Mouse (Mus musculus): Measurements from ENCODE around the gene Ap2a2. TPM values are rescaled to one million over a fixed set of nuclear protein-coding genes. Genes with fewer than 3 reads are reported as not detected.

The Ap2a2 gene
- total and polyA plus RNA-seq, 2 experiments from 2014 or later, result 30.6 to 63.3 TPM

DNA sequence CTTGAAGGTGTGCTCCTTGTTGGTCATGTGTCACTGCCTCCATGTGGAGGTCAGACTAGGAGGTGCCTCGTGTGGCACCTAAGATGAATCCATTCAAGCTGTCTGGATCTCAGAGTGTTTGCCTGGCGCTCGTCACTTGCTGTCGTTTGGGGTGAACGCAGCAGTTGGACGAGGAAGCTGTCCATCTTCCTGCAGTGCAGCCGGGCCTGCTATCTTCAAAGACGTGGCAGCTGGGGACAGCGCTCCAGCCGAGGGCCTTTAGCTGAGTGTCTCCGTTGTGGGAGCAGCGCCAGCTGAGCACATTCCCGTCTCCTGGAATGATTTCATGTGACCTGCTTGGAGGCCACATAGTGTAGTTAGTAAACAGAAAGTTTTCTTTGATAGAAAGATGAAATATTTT, 50.8 kb downstream of the Ap2a2 start:
- Histone ChIP-seq H3K27ac (ENCODE audit: low read depth) (peak overlapping the region; percentile 71), H3K4me2 (ENCODE audit: low read depth, low read length) (no peak overlapping the region), H3K4me3 (ENCODE audit: low read depth, low read length) (no peak overlapping the region), H3K36me3 (replicated peaks; ENCODE audit: control insufficient read depth, insufficient read depth, low read length) (peaks cover 74% of the 10 kb centered on the region), H3K27me3 (ENCODE audit: control insufficient read depth, insufficient read depth, low read length) (no peaks in the 10 kb centered on the region), H3K9me3 (replicated peaks; ENCODE audit: control insufficient read depth, low read length) (no peaks in the 10 kb centered on the region), H3K4me1 (ENCODE audit: control insufficient read depth, insufficient read depth) (peaks cover 16% of the 10 kb centered on the region), H3K9ac (replicated peaks; ENCODE audit: low read depth, low read length) (peak overlapping the region; percentile 17; the same call in 1 of the 2 replicates)
- WGBS, result 12% methylated on average over 13 of the region's 13 CpGs
- ATAC-seq (ENCODE audit: insufficient read depth, low read depth) (peak; percentile 77), DNase-seq (ENCODE audit: low spot score) (peak; percentile 75)
- TF ChIP-seq CTCF (IDR thresholded peaks at IDR 0.05; ENCODE audit: low read depth) (no peak), EP300 (IDR thresholded peaks at IDR 0.05; ENCODE audit: low read depth) (no peak)

DNA sequence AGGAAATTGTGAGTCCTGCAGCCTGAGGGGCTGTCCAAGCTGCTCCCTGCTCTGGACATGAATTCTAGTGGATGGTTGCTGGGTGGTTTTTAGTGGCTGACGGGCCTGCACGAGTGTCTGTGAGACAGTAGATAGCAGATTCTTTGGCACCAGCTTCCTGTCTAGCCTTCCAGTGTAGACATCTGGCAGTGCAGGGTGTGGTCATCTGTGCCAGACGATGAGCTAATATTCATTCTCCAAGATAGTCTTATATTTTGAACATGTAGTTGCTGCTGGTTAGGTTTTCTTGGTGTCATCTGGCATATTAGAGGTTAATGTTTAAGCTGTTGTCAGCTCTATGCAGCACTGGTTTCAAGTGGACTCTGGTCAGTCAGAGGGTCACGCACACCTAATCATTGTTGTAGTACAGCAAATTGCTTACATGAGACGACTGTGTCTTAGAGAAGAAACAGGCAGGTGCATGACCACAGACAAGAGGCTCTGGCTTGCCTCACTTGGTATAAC, 52.4 kb downstream of the Ap2a2 start:
- TF ChIP-seq EP300 (IDR thresholded peaks at IDR 0.05; ENCODE audit: low read depth), result no peak
- TF ChIP-seq CTCF (IDR thresholded peaks at IDR 0.05; ENCODE audit: low read depth), result no peak
- no peak for DNase-seq (ENCODE audit: low spot score)
- H3K27me3 ChIP-seq (ENCODE audit: control insufficient read depth, insufficient read depth, low read length), result no peaks in the 10 kb centered on the region
- H3K4me2 ChIP-seq (ENCODE audit: low read depth, low read length), result no peak overlapping the region
- H3K4me3 ChIP-seq (ENCODE audit: low read depth, low read length), result no peak overlapping the region
- 47% methylated on average over 5 of the region's 5 CpGs for WGBS
- H3K27ac ChIP-seq (ENCODE audit: low read depth), result no peak overlapping the region
- H3K36me3 ChIP-seq (replicated peaks; ENCODE audit: control insufficient read depth, insufficient read depth, low read length), result peaks cover 68% of the 10 kb centered on the region
- no peak overlapping the region for H3K9ac ChIP-seq (replicated peaks; ENCODE audit: low read depth, low read length)
- ATAC-seq (ENCODE audit: insufficient read depth, low read depth), result no peak
- H3K4me1 ChIP-seq (ENCODE audit: control insufficient read depth, insufficient read depth), result peaks cover 16% of the 10 kb centered on the region
- no peaks in the 10 kb centered on the region for H3K9me3 ChIP-seq (replicated peaks; ENCODE audit: control insufficient read depth, low read length)

- H3K9ac ChIP-seq (replicated peaks; ENCODE audit: low read depth, low read length), result no peak overlapping the region
- no peak for ATAC-seq (ENCODE audit: insufficient read depth, low read depth)
Observed at GRCm38 (mm10) chr7:141624214-141624613, 62.2 kb downstream of the Ap2a2 start.

DNA sequence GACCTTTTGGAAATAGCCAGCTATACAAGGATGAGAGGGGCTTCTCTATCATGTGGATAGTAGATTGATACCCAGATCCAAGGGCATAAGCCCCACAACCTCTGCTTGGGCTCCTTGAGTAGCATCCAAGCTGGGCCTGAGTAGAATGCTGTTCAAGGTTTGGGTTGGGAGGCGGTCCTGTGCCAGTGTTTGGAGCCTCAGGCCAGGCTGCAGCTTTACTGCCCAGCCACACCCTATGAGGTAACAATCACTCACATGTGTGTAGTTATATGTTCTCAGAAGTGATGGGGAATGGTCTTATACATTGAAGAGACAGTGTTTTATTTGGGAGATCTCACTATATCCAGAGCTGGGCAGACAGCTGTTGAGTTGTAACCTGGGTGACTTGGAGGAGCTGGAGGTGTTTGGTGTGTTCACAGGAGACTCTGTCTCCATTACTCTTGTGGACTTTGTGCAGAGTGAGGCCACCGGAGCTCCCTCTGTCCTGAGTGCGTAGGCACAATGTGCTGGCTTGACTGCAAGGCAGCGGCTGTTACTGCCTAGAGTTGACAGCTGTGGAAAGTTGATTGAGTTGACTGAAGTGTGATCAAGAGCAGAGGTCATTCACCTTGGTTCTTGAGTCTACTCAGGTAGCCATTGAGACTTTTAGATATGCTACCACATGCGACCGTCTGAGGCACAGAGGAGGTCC, 63.3 kb downstream of the Ap2a2 start:
- no peak overlapping the region for H3K9ac ChIP-seq (replicated peaks; ENCODE audit: low read depth, low read length)
- H3K36me3 ChIP-seq (replicated peaks; ENCODE audit: control insufficient read depth, insufficient read depth, low read length), result peaks cover 72% of the 10 kb centered on the region
- H3K27ac ChIP-seq (ENCODE audit: low read depth), result no peak overlapping the region
- DNase-seq (ENCODE audit: low spot score) (no peak), ATAC-seq (ENCODE audit: insufficient read depth, low read depth) (no peak)
- no peaks in the 10 kb centered on the region for H3K9me3 ChIP-seq (replicated peaks; ENCODE audit: control insufficient read depth, low read length)
- H3K4me2 ChIP-seq (ENCODE audit: low read depth, low read length), result no peak overlapping the region
- TF ChIP-seq CTCF (IDR thresholded peaks at IDR 0.05; ENCODE audit: low read depth) (no peak), EP300 (IDR thresholded peaks at IDR 0.05; ENCODE audit: low read depth) (no peak)
- H3K4me3 ChIP-seq (ENCODE audit: low read depth, low read length), result no peak overlapping the region
- WGBS, result 90% methylated on average over 6 of the region's 6 CpGs
- H3K4me1 ChIP-seq (ENCODE audit: control insufficient read depth, insufficient read depth), result peaks cover 9% of the 10 kb centered on the region
- H3K27me3 ChIP-seq (ENCODE audit: control insufficient read depth, insufficient read depth, low read length), result no peaks in the 10 kb centered on the region

More at GRCm38 (mm10) chr7:141624214-141624613, 62.2 kb downstream of the Ap2a2 start:
- H3K4me1 ChIP-seq (ENCODE audit: control insufficient read depth, insufficient read depth), result peaks cover 14% of the 10 kb centered on the region
- WGBS, result 64% methylated on average over 2 of the region's 2 CpGs
- no peaks in the 10 kb centered on the region for H3K9me3 ChIP-seq (replicated peaks; ENCODE audit: control insufficient read depth, low read length)
- no peak overlapping the region for H3K27ac ChIP-seq (ENCODE audit: low read depth)
- H3K4me2 ChIP-seq (ENCODE audit: low read depth, low read length), result no peak overlapping the region
- H3K27me3 ChIP-seq (ENCODE audit: control insufficient read depth, insufficient read depth, low read length), result no peaks in the 10 kb centered on the region
- no peak overlapping the region for H3K4me3 ChIP-seq (ENCODE audit: low read depth, low read length)
- no peak for DNase-seq (ENCODE audit: low spot score)
- TF ChIP-seq EP300 (IDR thresholded peaks at IDR 0.05; ENCODE audit: low read depth) (no peak), CTCF (IDR thresholded peaks at IDR 0.05; ENCODE audit: low read depth) (peak; percentile 17; the same call in 1 of the 2 replicates)
- H3K36me3 ChIP-seq (replicated peaks; ENCODE audit: control insufficient read depth, insufficient read depth, low read length), result peaks cover 68% of the 10 kb centered on the region

DNA sequence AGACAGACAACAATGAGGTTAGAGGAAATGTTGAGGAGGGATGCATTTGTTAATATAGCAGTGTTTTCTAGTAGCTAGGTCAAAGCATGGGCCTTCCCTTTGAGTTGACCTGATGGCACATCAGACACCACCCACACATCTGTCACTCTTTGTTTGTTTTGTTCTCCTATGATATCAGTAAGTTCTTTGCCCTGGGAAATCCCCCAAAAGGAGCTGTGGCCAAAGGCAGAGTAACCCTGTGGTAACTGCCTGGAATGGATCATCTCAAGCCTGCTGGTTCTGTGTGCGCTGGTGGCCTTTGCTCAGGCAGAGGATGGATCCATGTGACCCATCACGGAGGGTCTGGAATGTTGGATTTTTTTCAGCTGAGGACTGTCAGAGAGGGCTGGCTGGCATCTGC, 66.0 kb downstream of the Ap2a2 start:
- DNase-seq (ENCODE audit: low spot score) (no peak), ATAC-seq (ENCODE audit: insufficient read depth, low read depth) (no peak)
- 73% methylated on average over 2 of the region's 2 CpGs for WGBS
- H3K4me2 ChIP-seq (ENCODE audit: low read depth, low read length), result no peak overlapping the region
- no peaks in the 10 kb centered on the region for H3K4me1 ChIP-seq (ENCODE audit: control insufficient read depth, insufficient read depth)
- no peak overlapping the region for H3K4me3 ChIP-seq (ENCODE audit: low read depth, low read length)
- TF ChIP-seq CTCF (IDR thresholded peaks at IDR 0.05; ENCODE audit: low read depth) (no peak), EP300 (IDR thresholded peaks at IDR 0.05; ENCODE audit: low read depth) (no peak)
- H3K9ac ChIP-seq (replicated peaks; ENCODE audit: low read depth, low read length), result no peak overlapping the region
- no peaks in the 10 kb centered on the region for H3K27me3 ChIP-seq (ENCODE audit: control insufficient read depth, insufficient read depth, low read length)
- H3K9me3 ChIP-seq (replicated peaks; ENCODE audit: control insufficient read depth, low read length), result no peaks in the 10 kb centered on the region
- no peak overlapping the region for H3K27ac ChIP-seq (ENCODE audit: low read depth)
- H3K36me3 ChIP-seq (replicated peaks; ENCODE audit: control insufficient read depth, insufficient read depth, low read length), result peaks cover 76% of the 10 kb centered on the region

All from heart, postnatal 0 days (tissue).